Mouse (Mus musculus): ENCODE measurements at regions not wholly inside any gene's neighbourhood (a gene's known extent, or its start where the extent isn't known, plus 50 kb on each side); places are given as distances from the start of the nearest gene placed in this dataset.
"Not testable (repeated sequence)": the region's sequence is repeated elsewhere in the genome, so short reads cannot be mapped to it uniquely, and the experiment has no call there.

DNA sequence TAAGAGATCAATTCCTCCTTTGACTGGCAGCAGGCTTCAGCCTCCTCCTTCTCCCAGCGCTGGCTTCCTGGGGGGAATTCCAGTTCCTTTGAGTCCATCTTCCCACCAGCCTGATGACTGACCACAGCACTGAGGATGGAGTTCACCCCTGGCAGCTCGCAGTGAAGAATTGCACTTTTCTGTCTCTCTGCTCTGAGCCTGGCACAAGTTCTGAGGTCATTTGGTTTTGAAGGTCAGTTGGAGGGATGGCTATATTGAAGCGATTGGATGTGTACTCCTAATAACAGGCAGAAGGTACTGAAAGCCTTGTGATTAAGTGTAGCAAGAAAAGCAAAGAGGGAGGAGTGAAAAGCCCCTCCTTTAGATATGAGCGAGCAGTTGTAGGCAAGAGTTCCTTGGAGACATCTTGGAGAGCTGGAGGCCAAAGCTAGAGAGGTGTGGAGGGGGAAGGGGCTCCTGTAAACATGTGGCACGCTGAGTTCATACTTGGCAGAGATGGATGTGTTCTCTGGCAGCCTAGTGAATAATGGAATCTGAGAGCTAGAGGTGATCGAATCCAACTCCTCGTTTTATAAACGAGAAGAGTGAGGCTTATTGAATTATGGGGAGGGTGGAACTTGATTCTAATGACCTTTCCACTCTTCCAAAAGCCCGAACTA lies 77.1 kb upstream of the Dyrk2 start:
- Histone ChIP-seq H3K4me3 (no peak overlapping the region), H3K27me3 (ENCODE audit: poor library complexity, severe bottlenecking) (no peaks in the 10 kb centered on the region), H3K9me3 (no peaks in the 10 kb centered on the region), H3K36me3 (replicated peaks) (no peaks in the 10 kb centered on the region), H3K27ac (no peak overlapping the region), H3K4me1 (no peaks in the 10 kb centered on the region)
- DNase-seq (ENCODE audit: extremely low spot score, low spot score): no peak
- WGBS: 84% methylated on average over 9 of the region's 9 CpGs

DNA sequence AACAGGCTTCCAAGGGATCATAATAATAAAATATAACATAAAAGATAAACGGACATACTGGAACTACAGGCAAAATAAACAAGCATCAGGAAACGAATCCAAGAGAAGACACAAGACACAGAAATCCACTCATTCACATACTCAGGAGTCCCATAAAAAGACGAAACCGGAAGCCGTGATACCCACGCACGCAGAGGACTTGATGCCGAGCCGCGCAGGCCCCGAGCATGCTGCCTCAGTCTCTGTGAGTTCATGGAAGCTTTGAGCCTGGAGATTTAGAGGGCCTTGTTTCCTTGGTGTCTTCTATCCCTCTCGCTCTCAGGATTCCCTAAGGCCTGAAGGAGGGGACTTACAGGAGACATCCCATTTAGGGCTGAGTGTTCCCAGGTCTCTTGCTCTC lies 57.3 kb upstream of the Dyrk2 start:
- Histone ChIP-seq H3K36me3 (replicated peaks) (no peaks in the 10 kb centered on the region), H3K27me3 (ENCODE audit: poor library complexity, severe bottlenecking) (no peaks in the 10 kb centered on the region), H3K9me3 (peaks cover 11% of the 10 kb centered on the region; the same call in 1 of the 2 replicates), H3K27ac (no peak overlapping the region), H3K4me1 (no peaks in the 10 kb centered on the region), H3K4me3 (no peak overlapping the region)
- WGBS: 92% methylated on average over 12 of the region's 12 CpGs
- no peak for DNase-seq (ENCODE audit: extremely low spot score, low spot score)

DNA sequence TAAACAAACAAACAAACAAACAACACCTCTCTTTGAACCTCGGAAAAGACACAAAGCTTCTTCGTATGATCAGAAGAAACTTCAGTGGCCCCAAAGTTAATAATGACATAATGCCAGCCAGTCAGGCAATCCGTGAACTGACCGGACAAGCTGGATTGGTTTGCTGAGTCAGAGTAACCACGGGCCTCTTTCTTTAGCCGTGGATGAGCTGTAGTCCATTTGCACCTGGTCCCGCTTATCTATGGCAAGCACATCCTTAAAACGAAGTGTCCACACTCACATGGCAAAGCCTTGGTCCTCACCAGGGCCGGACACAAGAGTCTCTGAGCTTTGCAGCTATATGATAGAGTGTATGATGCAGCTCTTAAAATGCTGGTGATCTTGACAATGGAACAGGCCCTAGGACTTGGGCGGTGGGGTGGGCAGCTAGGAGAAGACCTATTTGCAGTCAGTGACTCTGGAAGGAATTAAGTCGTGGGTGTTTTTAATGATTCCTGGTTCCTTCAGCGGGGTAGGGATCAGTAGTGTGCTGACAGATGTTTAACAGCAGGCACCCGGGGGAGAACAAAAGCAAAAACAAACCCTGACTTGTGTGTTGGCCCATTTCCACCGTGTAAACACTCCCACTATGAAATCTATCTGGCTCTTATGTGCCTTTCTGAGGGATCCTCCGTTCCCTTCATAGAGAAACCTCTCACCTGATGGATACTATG lies 53.6 kb upstream of the Dyrk2 start:
- no peaks in the 10 kb centered on the region for H3K27me3 ChIP-seq (ENCODE audit: poor library complexity, severe bottlenecking)
- 78% methylated on average over 15 of the region's 15 CpGs for WGBS

DNA sequence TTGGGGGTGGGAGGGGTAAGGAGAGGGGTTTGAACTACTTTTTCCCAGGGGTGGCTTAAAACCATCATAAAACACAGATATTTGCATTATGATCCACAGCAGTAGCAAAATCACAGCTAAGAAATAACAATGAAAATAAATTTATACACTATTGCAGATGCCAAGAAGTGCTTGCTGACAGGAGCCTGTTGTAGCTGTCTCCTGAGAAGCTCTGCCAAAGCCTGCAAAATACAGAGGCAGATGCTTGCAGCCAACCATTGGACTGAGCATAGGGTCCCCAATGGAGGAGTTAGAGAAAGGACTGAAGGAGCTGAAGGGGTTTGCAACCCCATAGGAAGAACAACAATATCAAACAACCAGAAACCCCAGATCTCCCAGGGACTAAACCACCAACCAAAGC lies 52.1 kb upstream of the Dyrk2 start:
- H3K27me3 ChIP-seq (ENCODE audit: poor library complexity, severe bottlenecking); H3K27ac ChIP-seq; H3K9me3 ChIP-seq; H3K4me3 ChIP-seq; DNase-seq (ENCODE audit: extremely low spot score, low spot score); H3K4me1 ChIP-seq; H3K36me3 ChIP-seq (replicated peaks): not testable (repeated sequence)

More for the DNA sequence above, 53.6 kb upstream of the Dyrk2 start:
- Histone ChIP-seq H3K27ac (no peak overlapping the region), H3K36me3 (replicated peaks) (no peaks in the 10 kb centered on the region), H3K4me3 (no peak overlapping the region), H3K4me1 (no peaks in the 10 kb centered on the region), H3K9me3 (no peaks in the 10 kb centered on the region)
- DNase-seq (ENCODE audit: extremely low spot score, low spot score): no peak
